Mouse (Mus musculus) left cerebral cortex, postnatal 36 days (tissue): ENCODE data around the gene Ctso. TPM values are rescaled to one million over a fixed set of nuclear protein-coding genes. Genes with fewer than 3 reads are reported as not detected.

Experiments used
- DNase-seq, 2 experiments: peaks; one replicate each; pipeline ENCODE4 v3.0.0; 2021 to 2022; ENCODE audit warnings: low spot score in 2 of 2, mixed read lengths in 1 of 2
- intact Hi-C: fragments of 180-260 bp; cut with DNase I; formaldehyde crosslinking; loops from one replicate; pipeline ENCODE4 v1.15.1; 2025
- total RNA-seq, 2 experiments: library from RNA; stranded (reverse); gene quantifications; 2 replicates each; pipeline ENCODE4 v1.2.3; 2021

Ctso gene
- total RNA-seq, 2 experiments from 2014 or later = 16.6 to 18.7 TPM

DNA sequence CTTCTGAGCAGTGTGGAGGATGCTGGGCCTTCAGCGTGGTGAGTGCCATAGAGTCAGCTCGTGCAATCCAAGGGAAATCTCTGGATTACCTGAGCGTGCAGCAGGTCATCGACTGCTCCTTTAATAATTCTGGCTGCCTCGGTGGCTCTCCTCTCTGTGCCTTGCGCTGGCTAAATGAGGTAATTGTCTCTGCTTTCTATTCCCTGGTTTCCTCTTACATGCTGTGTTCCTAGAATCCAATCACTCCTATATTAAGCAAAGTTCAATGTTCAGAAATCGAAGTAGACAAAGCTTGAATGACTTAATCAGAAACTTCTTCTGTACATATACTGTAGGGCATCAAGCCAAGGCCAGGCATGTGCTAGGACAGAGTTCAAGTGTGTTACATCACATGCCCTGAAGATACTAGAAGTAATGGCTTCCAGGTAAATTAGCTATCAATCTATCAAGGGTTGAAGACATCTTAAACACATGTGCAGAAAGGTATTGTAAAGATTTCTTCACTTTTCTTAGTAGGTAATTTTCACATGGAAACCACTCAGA is 12.5 kb downstream of the Ctso start:
- intact Hi-C loops = no loop called here

DNA sequence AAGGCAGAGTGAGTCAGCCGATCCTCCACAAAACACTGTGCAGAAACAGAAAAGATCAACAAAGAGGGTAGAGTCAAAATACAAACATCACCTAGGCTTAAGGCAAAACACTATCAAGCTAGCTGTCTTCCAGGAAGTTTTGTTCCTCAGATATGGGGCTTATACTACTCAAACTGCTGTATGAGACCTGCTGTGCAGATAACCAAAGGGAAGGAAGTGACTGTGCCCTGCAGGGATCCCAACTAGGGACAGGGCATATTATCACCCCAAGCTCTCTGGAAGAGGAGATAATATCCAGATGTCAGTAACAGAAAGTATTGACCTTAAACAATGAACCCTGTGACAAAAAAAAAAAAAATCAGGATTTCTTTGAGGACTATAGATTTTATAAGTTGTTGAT is 16.6 kb downstream of the Ctso start:
- intact Hi-C loops = no loop called here
- no peak for DNase-seq

More for the DNA sequence above, 12.5 kb downstream of the Ctso start:
- DNase-seq = no peak

DNA sequence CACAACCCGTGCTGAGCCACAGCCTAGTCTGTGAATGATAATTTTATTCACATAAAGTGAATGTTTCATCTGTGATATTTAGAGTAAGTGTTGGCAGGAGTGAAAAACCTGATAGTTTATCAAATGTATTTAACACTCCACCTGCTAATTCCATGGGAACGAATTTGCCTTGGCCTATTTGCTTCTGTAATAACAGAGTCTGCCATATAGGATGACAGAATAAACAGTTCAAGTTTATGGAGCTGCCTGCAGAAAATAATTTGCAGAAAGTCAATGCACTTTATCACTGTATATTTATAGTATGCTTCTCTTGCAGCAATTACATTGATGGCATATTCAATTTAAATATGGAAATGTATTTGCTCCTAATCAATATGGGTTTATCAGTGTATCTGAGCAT is 19.4 kb downstream of the Ctso start:
- intact Hi-C loops = no loop called here
- DNase-seq = no peak

DNA sequence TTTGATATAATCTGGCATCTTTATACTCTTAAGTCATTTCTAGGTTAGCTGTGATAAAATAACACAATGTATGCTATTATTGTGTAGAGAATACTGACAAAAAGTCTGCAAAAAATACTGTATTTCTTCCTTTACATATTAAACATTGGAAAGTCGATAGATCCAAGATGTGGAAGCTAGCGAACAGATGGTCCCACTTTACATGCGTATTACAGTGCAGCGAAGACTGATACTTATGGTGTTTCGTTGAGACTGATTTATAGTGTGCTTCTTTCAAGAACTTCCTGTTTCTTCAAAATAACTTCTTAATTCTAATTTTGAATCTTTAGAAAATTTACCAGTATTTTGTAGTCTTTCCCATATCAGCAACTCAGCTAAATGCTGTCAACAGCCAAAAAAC is 25.1 kb downstream of the Ctso start:
- intact Hi-C loops = no loop called here
- no peak for DNase-seq

DNA sequence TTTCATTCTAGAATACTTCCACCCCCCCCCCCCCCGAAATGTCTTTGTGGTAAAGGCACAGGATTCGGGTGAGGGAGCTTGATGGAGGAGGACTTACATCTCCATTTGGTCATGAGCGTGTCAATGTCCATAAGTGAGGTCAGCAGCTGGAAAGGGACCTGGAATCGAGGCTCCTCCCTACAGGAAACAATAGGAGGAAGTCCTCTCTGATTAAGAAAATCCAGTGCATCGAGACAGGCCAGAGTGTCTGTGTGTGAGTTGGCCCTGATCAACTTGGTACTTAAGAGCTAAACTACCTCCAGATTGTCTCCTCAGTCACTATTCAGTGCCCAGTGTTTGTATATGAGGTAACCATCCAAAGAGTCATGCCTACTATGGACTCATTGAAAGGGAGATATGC is 28.9 kb downstream of the Ctso start:
- intact Hi-C loops = no loop called here

DNA sequence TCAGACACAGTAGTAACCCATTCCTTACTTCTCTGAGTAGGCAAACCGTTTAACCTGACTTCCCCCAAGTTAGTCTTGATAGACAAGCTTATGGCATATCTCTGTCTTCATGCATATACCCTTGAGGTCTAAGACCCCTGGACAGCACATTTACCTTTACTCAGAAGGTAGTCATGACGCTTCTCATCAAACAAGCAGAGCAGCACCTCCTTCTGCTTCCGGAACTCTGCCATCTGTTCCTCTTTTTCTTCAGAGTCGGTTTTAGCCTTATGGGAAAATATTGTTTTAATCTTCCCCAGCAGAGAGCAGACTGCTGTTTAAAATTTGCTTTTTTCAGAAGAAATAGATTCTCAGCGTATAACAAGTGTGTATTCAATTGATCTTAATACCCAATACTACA is 31.4 kb downstream of the Ctso start:
- intact Hi-C loops = no loop called here
- DNase-seq = no peak

More for the DNA sequence above, 28.9 kb downstream of the Ctso start:
- no peak for DNase-seq

DNA sequence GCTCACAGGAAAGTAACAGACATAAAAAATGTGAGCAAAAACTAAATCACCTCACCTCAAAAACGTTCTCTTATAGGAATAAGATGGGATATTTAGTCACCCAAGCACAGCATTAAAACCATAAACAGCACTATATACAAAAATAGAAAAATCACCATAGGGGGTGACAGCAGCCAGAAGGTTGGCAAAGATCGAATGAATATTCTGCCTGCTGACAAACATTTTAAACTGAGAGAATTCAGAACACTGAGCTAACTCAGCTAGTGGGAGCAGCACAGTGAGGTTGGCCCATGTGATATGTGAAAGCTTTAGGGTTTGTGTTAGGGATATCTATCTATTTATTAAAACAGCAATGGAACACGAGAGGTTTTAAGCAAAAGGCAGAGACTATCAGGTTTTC is 32.2 kb downstream of the Ctso start:
- intact Hi-C loops = no loop called here
- DNase-seq = no peak

DNA sequence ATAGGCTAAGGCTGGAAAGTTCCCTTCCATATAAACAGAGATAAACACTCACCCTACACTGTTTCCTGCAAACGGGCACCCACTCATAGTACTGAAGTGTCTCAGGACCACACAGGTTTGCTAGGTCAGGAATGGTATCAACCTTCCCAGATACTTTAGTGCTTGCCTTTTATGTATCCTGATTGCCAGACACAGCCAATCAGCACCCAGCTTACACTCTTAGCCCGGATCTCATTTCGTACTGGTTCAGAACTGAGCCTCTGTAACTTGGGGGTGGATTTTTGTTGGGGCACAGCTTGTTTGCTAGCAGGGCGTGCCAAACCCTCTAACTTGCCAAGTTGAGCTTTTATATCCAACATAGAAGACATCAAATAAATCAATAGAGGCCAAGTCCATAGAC is 43.2 kb downstream of the Ctso start:
- intact Hi-C loops = no loop called here

DNA sequence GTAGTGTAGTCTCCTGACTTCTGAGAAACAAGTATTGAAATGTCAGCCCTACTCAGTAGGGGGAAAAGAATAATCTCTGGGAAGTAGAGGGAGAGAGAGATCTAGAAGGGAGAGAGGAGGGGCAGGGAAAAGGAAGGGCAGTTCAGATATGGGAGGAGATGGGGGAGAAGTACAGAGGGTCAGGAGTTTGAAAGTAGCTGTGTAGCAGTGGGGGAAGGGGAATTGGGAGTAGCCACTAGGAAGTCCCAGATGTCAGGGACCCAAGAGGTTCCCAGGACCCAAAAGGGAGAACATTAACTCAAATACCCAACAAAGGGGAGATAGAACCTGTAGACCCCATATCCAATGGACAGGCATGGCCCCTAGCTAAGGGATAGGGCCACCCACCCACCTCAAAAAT is 43.7 kb downstream of the Ctso start, which contains the start of gene Tdo2:
Gene Tdo2 (minus strand): TSS at position 101 of the 400 bp plus-strand sequence.
- intact Hi-C loops = no loop called here
- no peak for DNase-seq

More for the DNA sequence above, 43.2 kb downstream of the Ctso start:
- DNase-seq = no peak

DNA sequence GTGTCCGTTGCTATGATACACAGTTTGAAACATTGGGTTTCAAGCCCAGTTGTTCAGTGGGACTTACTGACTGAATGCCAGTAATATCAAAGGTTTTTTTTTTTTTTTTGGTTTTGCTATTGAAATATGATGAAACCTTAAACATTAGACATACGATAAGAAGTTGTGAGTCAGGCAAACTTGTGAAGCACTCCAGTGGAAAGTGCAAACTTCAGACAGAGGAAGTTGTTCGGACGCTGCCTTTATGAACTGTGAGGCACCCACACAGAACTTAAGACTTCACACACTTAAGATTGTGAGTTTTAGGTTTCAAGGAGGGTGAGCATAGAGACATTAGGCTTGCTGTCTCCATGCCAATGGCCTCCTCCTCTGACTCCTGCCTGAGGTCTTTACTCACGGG is 49.2 kb downstream of the Ctso start:
- intact Hi-C loops = no loop called here
- no peak for DNase-seq

DNA sequence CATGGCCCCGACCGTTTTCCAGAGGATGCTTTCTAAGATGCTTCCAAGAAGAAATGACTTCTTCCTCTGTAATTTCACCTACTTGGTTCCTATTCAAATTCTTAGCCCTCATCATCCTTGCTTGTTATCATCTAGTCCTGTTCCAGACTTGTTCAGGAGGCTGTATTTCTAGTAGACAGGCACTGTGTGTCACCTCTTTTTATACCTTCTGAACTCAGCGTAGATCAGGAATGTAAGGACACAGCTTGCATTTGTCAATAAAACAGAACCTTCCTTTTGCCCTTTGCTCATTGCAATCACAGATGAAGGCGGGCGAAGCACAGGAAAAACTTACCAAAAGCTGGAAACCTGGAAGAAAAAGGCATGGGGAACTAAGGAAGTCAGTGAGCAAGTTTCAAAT is 49.6 kb downstream of the Ctso start, which contains the start of gene Asic5:
Gene Asic5 (plus strand): TSS at position 301 of the 400 bp plus-strand sequence.
- DNase-seq = no peak
- intact Hi-C loops = no loop called here

DNA sequence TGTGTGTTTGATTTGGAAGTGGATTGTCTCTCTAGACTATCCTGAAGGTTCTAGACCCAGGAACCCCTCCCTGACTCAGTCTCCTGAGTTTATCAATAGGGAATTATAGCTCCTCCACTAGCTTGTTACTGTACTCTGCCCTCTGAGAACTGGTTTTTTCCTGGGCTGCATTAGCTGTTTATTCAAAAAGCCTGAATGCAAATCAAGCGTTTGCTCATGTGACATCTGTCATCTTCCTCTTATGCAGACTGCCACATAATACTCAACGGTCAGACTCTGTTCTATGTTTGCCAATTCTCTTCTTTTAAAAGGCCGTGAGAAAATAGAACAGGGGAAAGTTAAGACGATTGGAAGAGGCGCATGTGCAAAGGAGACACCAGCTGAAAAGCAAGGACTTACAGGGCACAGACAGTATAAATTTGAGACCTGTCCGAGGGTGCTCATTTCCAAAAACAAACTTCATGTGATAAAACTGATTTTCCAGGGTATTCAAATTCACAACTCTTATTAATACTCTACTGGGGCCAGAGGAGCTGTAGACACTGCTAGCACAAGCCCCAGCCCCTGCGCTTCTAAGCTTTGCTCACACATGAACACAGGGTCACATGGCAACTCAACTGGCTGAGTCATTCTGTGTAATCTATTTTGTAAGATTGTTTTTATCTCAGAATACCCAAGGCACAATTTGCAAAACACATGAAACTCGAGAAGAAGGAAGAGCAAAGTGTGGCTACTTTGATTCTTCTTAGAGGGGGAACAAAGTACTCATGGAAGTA is 50.9 kb downstream of the Ctso start:
- DNase-seq = no peak
- intact Hi-C loops = no loop called here

DNA sequence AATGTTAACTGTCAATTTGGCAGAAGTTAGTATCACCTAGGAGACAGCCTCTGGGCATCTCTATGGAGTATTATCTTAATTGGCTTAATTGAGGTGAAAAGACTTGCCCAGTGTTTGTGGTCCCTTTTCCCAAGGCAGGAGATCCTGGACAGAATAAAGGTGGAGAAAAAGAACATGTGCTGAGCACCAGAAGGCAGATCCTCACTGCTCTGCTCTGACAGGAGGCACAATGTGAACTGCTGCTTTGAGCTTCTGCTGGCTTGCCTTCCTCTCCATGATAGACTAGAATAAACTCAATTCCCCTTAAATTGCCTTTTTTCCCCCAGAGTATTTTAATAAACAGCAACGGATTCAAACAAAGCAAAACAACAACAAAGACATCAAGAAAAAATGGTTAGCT is 52.7 kb downstream of the Ctso start:
- intact Hi-C loops = no loop called here
- DNase-seq = no peak

DNA sequence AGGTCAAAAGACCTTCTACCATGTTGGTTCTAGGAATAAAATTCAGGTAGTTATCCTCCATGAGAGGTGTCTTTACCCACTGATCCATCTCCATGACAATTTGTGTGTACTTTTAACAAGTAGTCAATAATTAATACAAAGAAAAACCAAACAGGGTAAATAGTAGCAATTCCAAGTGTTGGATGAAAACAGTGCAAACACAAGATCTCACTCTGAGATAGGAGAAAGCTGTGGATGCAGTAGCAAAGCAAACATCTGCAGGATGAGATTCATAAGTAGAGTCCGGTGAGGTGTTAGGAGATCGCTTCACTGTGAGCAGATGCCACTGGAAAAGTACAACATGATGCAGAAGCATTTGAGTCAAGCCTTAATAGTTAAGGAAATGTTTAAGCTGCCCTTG is 53.7 kb downstream of the Ctso start:
- DNase-seq = no peak

DNA sequence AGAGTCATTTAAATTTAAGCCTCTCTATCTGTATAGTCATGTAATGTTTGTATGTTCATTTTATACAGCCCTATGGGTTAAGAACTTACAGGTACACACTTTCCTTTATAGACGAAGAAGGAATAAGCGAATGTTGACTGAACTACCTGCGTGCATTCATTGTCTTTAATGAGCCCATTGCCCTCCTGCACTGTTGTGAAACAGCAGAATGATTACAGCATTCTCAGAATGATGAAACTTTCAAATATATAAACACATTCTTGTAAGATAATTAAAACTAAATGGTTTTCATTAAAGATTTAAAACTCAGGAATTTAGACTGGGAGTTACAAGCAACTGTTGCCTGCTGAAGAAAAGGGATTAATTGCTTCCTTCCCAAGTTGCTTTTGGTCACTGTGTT is 55.2 kb downstream of the Ctso start:
- intact Hi-C loops = no loop called here

More for the DNA sequence above, 53.7 kb downstream of the Ctso start:
- intact Hi-C loops = no loop called here

DNA sequence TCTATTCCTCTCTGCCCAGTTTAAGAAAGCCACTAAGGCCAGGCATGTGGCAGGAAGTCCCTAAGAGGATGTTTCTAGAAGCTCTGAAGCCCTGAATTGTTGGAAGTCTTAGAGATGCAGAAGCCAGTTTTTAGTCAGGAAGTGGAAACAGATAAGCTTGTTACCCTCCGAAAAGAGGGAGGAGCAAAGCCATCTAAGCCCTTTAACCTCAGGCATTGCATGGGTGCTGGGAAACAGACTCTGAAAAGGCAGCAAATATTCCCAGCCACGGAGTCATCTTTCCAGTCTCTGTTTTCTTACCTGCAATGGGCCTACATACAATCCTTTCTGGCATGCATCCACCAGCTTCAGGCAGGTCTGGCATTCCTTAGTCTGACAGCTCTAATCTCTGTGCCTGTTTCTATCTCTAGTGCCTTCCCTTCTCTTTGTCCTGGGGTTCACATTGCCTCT is 57.3 kb downstream of the Ctso start:
- intact Hi-C loops = loop anchor here (5.0 kb wide), 1 partner anchor 38 kb away; no protein-coding TSS in a partner anchor

More for the DNA sequence above, 55.2 kb downstream of the Ctso start:
- no peak for DNase-seq

DNA sequence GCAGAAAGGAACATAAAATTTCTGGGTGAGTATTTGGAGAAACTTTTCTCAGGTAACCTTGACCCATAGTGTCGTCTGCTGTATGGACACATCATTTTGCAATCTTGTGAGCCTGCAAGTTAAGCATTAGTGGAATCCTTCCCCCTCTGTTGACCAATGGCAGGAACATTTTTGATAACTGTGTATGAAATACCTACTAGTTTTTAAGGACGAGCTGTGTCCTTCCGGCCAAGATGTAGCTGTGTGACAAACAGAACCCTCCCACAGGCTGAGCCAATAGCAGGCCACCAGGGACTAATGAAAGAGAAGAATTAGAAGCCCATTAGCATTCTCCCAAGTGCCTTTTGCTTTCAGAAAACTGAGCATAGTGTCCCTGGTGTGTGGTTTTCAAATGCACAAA is 58.1 kb downstream of the Ctso start:
- intact Hi-C loops = loop anchor here (5.0 kb wide), 1 partner anchor 37 kb away; no protein-coding TSS in a partner anchor
- no peak for DNase-seq

More for the DNA sequence above, 57.3 kb downstream of the Ctso start:
- DNase-seq = no peak

DNA sequence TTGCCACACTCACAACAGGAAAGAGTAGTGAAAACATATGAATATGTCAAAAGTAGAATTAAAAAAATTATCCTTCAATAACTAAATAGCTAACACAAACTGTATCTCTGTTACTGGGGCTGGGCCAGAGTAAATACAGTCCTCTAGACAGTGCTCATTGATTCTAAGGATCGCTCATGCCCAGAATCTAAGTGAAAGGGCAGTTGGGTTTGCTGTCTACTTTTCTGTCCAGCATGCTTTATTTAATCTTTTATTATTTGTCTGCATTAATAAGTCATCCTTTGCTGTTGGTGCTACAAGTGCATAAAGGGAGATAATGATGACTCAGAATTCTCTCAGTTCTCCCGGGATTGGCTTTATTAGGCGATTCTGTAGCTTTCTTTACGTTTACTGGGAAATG is 63.0 kb downstream of the Ctso start:
- intact Hi-C loops = no loop called here
- DNase-seq = no peak

DNA sequence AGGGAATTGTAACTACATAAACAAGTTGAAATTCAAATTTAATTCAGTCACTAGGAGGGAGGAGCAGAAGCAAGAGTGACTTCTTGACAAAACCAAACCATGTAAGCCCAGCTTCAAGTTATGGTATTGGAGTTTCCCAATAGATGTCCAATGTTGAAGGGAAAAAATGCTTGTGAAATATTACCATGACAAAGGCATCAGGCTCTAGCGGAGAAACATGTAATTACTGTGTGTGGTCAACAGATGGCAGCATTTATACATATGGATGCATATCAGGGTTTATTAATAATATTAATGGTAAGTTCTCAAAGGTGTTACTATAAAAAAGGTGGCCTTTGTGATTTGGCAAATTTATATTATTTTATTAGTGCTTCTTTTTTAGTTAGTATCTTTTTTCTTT is 63.6 kb downstream of the Ctso start:
- DNase-seq = no peak
- intact Hi-C loops = no loop called here
